Mouse (Mus musculus): Measurements from ENCODE around the gene Nfasc. TPM values are rescaled to one million over a fixed set of nuclear protein-coding genes. Genes with fewer than 3 reads are reported as not detected.

Gene Nfasc
- polyA plus RNA-seq, 1 experiment from 2014 or later, result 0.06 TPM

- TF ChIP-seq EP300 (IDR thresholded peaks at IDR 0.05) (no peak), CTCF (IDR thresholded peaks at IDR 0.05) (no peak)
These were observed 139.4 kb downstream of the Nfasc start for GRCm38 (mm10) chr1:132602161-132602560.

GRCm38 (mm10) chr1:132598024-132598423 lies 143.6 kb downstream of the Nfasc start:
- WGBS, result 85% methylated on average over 5 of the region's 5 CpGs
- ATAC-seq (no peak), DNase-seq (ENCODE audit: low spot score) (no peak)
- Histone ChIP-seq H3K27me3 (replicated peaks; ENCODE audit: insufficient read depth, low read length) (no peaks in the 10 kb centered on the region), H3K27ac (ENCODE audit: low read length) (no peak overlapping the region), H3K4me3 (ENCODE audit: low read depth, low read length) (no peak overlapping the region), H3K36me3 (ENCODE audit: insufficient read depth, low read length) (no peaks in the 10 kb centered on the region), H3K9ac (replicated peaks; ENCODE audit: low read depth) (no peak overlapping the region), H3K4me2 (replicated peaks; ENCODE audit: low read depth, low read length) (no peak overlapping the region), H3K4me1 (ENCODE audit: insufficient read depth, low read depth, low read length) (no peaks in the 10 kb centered on the region), H3K9me3 (ENCODE audit: low read length) (no peaks in the 10 kb centered on the region)
- TF ChIP-seq EP300 (IDR thresholded peaks at IDR 0.05) (no peak), CTCF (IDR thresholded peaks at IDR 0.05) (no peak)

More at GRCm38 (mm10) chr1:132602161-132602560, 139.4 kb downstream of the Nfasc start:
- 39% methylated on average over 8 of the region's 8 CpGs for WGBS
- DNase-seq (ENCODE audit: low spot score) (no peak), ATAC-seq (no peak)
- H3K36me3 ChIP-seq (ENCODE audit: insufficient read depth, low read length), result no peaks in the 10 kb centered on the region
- H3K4me1 ChIP-seq (ENCODE audit: insufficient read depth, low read depth, low read length), result no peaks in the 10 kb centered on the region
- H3K27ac ChIP-seq (ENCODE audit: low read length), result no peak overlapping the region
- no peak overlapping the region for H3K9ac ChIP-seq (replicated peaks; ENCODE audit: low read depth)
- no peak overlapping the region for H3K4me2 ChIP-seq (replicated peaks; ENCODE audit: low read depth, low read length)
- no peaks in the 10 kb centered on the region for H3K9me3 ChIP-seq (ENCODE audit: low read length)
- no peak overlapping the region for H3K4me3 ChIP-seq (ENCODE audit: low read depth, low read length)
- H3K27me3 ChIP-seq (replicated peaks; ENCODE audit: insufficient read depth, low read length), result no peaks in the 10 kb centered on the region

GRCm38 (mm10) chr1:132595741-132596140 lies 145.9 kb downstream of the Nfasc start:
- no peak overlapping the region for H3K27ac ChIP-seq (ENCODE audit: low read length)
- DNase-seq (ENCODE audit: low spot score) (no peak), ATAC-seq (no peak)
- no peaks in the 10 kb centered on the region for H3K27me3 ChIP-seq (replicated peaks; ENCODE audit: insufficient read depth, low read length)
- no peak overlapping the region for H3K4me3 ChIP-seq (ENCODE audit: low read depth, low read length)
- no peak overlapping the region for H3K4me2 ChIP-seq (replicated peaks; ENCODE audit: low read depth, low read length)
- H3K9ac ChIP-seq (replicated peaks; ENCODE audit: low read depth), result no peak overlapping the region
- no peak for TF ChIP-seq CTCF (IDR thresholded peaks at IDR 0.05)
- TF ChIP-seq EP300 (IDR thresholded peaks at IDR 0.05), result no peak
- no peaks in the 10 kb centered on the region for H3K4me1 ChIP-seq (ENCODE audit: insufficient read depth, low read depth, low read length)
- H3K9me3 ChIP-seq (ENCODE audit: low read length), result no peaks in the 10 kb centered on the region
- WGBS, result 35% methylated on average over 6 of the region's 6 CpGs
- H3K36me3 ChIP-seq (ENCODE audit: insufficient read depth, low read length), result no peaks in the 10 kb centered on the region

- 11% methylated on average over 4 of the region's 4 CpGs for WGBS
- H3K27me3 ChIP-seq (replicated peaks; ENCODE audit: insufficient read depth, low read length), result no peaks in the 10 kb centered on the region
- ATAC-seq (no peak), DNase-seq (ENCODE audit: low spot score) (peak; percentile 79)
- H3K4me2 ChIP-seq (replicated peaks; ENCODE audit: low read depth, low read length), result no peak overlapping the region
- no peak overlapping the region for H3K27ac ChIP-seq (ENCODE audit: low read length)
- H3K9ac ChIP-seq (replicated peaks; ENCODE audit: low read depth), result no peak overlapping the region
- no peak overlapping the region for H3K4me3 ChIP-seq (ENCODE audit: low read depth, low read length)
- no peaks in the 10 kb centered on the region for H3K36me3 ChIP-seq (ENCODE audit: insufficient read depth, low read length)
- H3K9me3 ChIP-seq (ENCODE audit: low read length), result no peaks in the 10 kb centered on the region
- TF ChIP-seq CTCF (IDR thresholded peaks at IDR 0.05) (peak; percentile 89), EP300 (IDR thresholded peaks at IDR 0.05) (no peak)
- H3K4me1 ChIP-seq (ENCODE audit: insufficient read depth, low read depth, low read length), result no peaks in the 10 kb centered on the region
These were observed 147.0 kb downstream of the Nfasc start for GRCm38 (mm10) chr1:132594587-132594986.

DNA sequence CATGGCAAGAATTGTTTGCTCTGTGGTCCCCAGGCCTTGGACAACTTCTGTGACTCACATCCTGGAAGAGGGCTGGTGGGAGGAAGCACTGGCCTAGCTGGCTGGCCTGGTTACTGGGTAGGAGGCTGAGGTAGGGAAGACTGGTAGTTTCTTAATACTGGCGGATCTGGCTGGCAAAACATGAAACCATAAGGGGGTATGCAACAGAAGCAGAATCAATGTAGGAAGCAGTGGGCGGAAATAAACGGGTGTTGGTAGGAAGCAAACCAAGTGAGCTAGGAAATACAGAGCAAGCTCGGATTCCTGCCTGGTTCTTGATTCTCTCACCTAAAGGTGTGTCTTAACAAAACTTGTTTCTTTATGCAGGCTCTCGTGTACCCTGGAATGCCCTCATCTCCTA lies 149.5 kb downstream of the Nfasc start:
- no peaks in the 10 kb centered on the region for H3K9me3 ChIP-seq (ENCODE audit: low read length)
- no peak overlapping the region for H3K27ac ChIP-seq (ENCODE audit: low read length)
- DNase-seq (ENCODE audit: low spot score), result no peak
- H3K36me3 ChIP-seq (ENCODE audit: insufficient read depth, low read length), result no peaks in the 10 kb centered on the region
- H3K4me1 ChIP-seq (ENCODE audit: insufficient read depth, low read depth, low read length), result no peaks in the 10 kb centered on the region
- ATAC-seq, result no peak
- H3K4me3 ChIP-seq (ENCODE audit: low read depth, low read length), result no peak overlapping the region
- no peak overlapping the region for H3K4me2 ChIP-seq (replicated peaks; ENCODE audit: low read depth, low read length)
- WGBS, result 79% methylated on average over 5 of the region's 5 CpGs
- no peak overlapping the region for H3K9ac ChIP-seq (replicated peaks; ENCODE audit: low read depth)
- TF ChIP-seq EP300 (IDR thresholded peaks at IDR 0.05) (no peak), CTCF (IDR thresholded peaks at IDR 0.05) (no peak)
- H3K27me3 ChIP-seq (replicated peaks; ENCODE audit: insufficient read depth, low read length), result no peaks in the 10 kb centered on the region

GRCm38 (mm10) chr1:132591399-132591930 lies 150.1 kb downstream of the Nfasc start:
- Histone ChIP-seq H3K4me3 (ENCODE audit: low read depth, low read length) (no peak overlapping the region), H3K4me1 (ENCODE audit: insufficient read depth, low read depth, low read length) (no peaks in the 10 kb centered on the region), H3K27ac (ENCODE audit: low read length) (no peak overlapping the region), H3K9ac (replicated peaks; ENCODE audit: low read depth) (no peak overlapping the region), H3K36me3 (ENCODE audit: insufficient read depth, low read length) (no peaks in the 10 kb centered on the region), H3K9me3 (ENCODE audit: low read length) (no peaks in the 10 kb centered on the region), H3K4me2 (replicated peaks; ENCODE audit: low read depth, low read length) (no peak overlapping the region), H3K27me3 (replicated peaks; ENCODE audit: insufficient read depth, low read length) (no peaks in the 10 kb centered on the region)
- ATAC-seq (no peak), DNase-seq (ENCODE audit: low spot score) (no peak)
- no peak for TF ChIP-seq EP300 (IDR thresholded peaks at IDR 0.05)
- 75% methylated on average over 11 of the region's 11 CpGs for WGBS
